Mouse (Mus musculus) lung, postnatal 25 days (tissue): ENCODE data around the gene Klrd1.
"Not testable (repeated sequence)": the region's sequence is repeated elsewhere in the genome, so short reads cannot be mapped to it uniquely, and the experiment has no call there.

Experiments
- DNase-seq: peaks from one replicate; pipeline ENCODE4 v3.0.0; 2022; ENCODE audit warnings: low spot score

Gene Klrd1

DNA sequence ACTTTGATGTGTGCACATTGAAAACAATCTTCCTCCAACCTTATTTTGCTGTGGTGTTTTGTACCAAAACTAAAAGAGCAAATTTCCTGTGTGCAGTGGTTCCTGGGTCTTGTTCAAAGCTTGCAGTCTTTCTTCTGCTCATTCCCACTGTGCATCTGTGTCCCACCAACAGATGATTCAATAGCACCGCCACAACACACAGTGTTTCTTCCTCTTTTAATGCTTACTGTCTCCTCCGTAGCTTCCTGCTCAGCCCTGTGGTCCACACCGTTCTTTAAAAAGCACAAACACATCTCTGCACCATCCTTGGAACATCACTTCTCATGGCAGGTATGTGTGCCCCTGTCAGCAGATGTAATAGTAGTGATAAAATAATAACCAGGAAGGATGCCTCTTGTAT is at the start of gene Klrd1:
Klrd1 (plus strand) TSS at position 275 of the 400 bp plus-strand sequence.
- DNase-seq = peak; percentile 28

DNA sequence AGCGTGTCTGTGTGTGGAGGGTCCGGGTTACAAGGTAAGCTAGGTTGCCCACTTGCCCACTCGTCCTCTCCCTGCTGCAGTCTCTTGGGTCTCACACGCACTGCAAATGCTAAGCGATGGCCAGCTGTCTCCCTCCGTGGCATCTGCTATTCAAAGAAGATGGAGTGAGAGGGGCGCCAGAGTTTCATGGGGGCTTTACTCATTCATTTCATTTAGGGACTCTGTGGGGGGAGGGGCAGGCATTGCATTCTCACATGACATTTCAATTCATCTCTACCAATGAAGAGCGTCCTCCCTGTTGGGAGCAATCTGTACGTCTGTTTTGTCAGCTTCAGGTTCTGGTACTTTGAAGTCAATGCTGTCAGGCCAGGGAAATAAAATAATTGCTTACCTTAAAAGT is 49.7 kb upstream of the Klrd1 start:
- DNase-seq = no peak

DNA sequence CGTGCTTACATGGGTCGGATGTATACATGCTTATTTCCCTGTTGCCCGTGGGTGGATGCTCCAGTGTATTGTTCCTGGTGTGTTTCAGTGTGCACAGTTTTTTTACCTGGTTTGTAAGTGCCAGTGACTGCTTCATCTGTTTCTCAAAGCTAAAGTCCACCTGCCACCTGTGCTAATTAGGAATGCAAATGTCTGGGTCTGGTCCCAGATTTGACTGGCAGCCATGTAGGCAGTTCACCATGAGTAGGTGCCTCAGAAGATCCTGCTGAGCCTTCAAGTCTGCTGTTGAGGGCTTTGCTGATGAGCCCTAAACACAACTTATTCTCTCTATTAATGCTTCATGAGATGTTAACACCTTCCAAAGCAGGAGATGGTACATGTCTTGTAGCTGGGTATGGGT is 49.0 kb upstream of the Klrd1 start:
- no peak for DNase-seq

DNA sequence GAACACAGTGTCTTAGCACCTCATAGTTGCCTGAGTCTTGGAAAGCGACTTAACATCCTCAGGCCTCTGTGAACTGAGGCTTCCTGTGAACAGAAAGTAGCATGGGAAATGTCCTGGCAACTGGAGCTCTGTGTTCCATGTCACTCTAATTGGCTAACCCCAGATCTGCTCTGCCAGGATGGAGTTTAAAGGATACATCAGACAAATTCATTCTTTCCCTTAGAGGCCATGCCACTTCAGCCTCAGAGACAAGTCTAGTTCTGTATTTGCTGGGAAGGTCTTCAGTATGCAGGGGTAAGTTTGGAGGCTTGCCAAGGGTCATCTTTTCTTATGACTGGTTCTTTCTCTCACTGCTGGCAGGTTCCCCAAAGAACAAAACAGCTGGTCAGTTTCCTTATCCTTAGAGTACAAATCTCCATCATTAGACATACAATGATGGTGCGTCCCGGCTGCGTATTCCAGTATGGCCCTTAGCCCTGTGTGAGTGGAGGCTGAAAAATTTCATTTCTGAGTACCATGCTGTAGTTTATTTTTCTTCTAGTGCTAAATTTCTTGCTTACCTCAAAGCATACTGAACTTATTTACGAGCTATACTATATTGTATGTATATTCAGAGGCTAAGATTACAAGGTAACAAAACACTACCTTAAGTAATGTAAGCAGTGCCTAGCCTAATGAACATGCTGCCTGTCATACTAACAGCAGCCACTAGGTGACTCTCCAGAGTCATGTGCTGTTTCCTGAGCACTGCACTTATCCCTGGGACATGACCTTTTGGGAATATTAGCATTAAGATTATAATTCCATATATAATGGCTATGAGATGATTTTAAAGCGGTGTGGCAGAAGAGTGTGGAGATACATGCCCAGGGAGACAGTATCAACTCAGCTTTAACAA is 47.6 kb upstream of the Klrd1 start:
- peak; percentile 68 for DNase-seq

DNA sequence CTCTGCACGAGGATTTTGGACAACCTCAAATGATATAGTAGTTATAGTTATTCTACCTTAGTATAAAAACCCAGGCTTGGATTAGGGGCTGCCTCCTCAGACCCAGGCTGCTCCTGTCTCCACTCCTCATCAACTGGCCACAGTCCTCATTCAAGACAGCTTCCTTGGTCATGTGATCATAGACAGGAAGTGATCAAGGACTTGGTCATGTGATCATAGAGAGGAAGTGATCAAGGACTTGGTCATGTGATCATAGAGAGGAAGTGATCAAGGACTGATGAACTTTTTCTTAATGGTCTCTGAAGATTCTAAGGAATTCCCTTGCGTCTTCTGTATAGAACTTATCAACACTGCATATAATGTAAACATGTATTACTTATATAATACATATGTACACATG is 44.3 kb upstream of the Klrd1 start:
- no peak for DNase-seq

DNA sequence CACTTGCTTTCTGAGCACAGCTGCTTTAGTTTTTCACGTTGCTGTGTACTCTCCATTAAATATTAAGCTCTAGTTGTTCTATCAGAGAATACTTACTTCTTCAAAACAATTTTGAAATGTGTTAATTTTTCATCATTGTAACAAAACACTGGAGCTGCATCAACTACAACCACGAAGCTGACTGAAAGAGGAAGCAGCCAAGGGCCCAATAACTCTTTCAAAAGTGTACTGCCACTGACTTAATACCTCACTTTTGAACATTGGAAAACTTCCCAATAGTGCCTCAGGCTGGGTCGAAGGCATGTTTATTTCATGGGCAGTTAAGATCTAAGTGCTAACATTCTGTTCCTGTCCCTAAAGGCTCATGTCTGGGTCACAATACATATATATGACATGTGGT is 43.6 kb upstream of the Klrd1 start:
- no peak for DNase-seq

DNA sequence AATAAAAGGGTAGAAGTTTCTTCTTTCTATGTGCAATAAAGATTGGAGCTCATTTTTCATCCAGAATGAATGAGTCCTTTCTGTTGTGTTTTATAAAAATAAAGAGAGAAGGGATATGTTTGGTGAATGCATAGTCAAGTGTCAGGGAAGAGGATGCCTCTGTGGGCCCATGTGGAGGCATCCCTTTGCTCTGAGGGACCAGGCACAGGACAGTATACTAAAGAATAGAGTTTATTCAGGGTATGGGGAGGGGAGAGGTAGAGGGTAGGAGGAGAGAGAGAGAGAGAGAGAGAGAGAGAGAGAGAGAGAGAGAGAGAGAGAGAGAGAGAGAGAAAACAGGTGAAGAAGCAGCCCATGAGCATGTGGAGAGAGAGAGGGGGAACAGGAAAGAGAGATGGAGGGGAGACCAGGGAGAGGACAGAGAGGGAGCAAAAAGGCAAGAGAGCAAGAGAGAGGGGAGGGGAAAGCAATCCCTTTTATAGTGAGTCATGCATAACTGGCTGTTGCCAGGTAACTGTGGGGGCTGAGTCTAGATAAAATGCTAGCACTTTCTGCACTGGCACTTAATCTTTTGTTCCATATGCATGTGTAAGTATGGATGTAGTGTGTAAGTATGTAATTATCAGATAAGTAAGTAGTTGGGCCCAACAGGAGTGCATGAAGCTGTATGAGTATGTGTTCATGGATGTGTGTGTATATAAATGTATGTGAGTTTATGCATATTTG is 34.1 kb upstream of the Klrd1 start:
- DNase-seq = no peak

DNA sequence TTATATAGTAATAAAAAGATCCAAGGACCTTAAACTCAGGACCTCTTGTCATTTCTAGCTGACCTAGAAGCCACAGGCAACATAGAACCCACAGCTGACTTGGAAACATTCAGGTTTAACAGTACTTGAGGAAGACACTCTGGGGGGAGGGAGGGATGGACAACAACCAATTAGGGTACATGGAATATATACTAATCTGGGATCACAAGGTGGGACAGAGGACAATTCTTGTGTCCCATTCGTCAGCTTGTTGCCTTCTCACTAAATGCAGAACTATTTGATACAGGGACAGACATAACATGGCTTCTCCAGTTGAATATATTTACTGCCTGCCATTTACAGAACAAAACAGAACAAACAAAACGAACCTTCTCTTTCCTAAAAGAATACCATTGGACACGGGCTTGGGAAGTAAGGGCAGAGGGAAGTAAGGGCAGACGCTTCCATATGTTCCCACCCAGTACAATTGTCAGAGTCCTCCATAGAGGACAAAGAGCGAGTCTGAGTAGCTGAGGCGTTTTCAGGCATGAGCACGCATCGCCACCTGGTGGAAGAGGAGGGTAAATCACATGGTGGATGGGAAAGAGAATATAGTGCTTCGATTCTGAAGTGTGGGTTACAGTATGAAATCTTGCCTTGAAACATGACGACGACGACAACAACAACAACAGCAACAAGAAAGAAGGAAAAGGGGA is 32.5 kb upstream of the Klrd1 start:
- DNase-seq = peak; percentile 64

DNA sequence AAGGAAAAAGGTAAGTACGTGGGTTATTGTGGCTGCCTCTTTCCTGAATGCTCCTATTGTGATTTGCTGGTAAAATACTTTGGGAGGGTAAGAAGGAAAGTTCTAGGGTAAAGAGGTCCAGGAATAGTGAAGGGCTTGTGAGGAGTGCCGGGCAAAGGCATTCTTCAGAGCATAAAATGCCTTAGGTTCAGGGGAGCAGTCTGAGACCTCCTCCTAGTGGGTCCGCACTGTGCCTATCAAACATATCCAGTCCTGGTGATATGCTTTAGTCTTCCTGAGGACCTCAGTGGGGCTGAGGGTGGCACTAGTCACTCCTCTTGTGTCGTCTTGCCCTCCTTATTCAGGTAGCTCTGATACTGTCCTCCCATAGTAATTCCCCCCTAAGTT is 31.9 kb upstream of the Klrd1 start:
- DNase-seq = no peak

DNA sequence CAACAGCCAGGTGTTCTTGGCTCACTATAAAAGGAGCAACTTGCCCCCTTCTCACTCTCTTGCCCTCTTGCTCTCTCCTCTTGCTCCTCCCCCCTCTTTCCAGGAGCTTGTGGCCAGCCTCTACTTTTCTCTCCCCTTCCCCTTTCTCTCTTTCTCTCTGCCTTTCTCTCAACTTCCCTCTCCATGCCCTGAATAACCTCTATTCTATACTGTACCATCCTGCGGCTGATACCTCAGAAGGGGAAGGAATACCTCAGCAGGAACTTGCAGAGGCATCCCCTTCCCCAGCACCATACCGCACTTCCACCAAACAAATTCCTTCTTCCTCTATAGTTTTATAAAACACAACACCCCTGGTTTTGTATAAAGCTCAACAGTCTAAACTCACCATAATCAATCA is 26.3 kb upstream of the Klrd1 start:
- no peak for DNase-seq

DNA sequence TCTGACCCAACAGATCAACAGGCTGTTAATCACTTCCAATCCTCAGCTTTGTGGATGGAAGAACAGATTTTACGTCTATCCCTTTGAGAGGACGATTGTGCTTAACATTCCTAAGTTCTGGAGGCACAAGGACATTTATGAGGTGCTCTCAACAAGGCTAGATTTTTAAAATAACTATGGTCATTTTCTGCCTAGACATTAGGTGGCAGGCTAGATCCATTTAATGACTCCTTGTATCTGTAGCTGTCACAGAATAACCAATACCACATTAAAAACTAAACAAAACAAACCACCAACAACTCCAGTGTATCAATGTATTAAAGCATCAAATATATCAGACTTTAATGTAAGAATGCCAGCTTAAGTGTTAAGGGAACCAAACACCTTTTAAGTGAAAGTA is 16.3 kb upstream of the Klrd1 start:
- DNase-seq = peak; percentile 1

DNA sequence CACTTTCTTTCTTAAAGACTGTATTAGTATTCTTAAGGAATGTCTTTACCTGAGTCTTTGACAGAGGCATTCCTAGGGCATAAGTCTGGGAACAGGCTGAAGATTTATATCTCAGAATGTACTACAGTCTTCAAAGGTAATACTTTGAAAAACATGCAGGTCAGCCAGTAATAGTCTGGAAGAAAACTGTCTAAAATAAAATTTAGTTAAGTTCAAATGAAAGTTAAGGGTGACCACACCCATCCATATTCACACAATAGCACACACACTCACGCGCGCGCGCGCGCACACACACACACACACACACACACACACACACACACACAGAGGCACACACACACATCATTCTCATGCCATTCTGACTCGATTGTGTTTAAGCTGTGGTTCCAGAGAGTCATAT is 14.0 kb upstream of the Klrd1 start, which contains the start of gene Klre1:
Klre1 (plus strand) TSS at position 301 of the 400 bp plus-strand sequence.
- no peak for DNase-seq

DNA sequence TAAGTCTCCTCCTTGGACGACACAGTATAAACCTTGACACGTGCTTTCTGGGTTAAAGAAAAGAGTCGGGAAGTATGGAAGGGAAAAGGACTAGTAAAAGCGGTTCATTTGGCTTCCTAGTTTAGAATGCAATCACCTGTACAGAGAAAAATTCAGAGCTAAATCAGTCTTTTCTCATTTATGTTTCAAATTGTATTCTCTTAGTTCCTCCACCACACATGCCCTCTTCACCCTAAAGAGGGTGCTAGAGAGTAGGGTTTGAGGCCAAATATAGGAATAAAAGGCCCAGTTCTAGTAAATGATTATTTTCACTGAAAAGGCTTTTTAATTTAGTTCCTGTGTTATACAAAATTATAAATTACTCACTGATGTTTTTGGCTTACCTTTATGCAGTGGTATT is 10.3 kb upstream of the Klrd1 start:
- DNase-seq = no peak

DNA sequence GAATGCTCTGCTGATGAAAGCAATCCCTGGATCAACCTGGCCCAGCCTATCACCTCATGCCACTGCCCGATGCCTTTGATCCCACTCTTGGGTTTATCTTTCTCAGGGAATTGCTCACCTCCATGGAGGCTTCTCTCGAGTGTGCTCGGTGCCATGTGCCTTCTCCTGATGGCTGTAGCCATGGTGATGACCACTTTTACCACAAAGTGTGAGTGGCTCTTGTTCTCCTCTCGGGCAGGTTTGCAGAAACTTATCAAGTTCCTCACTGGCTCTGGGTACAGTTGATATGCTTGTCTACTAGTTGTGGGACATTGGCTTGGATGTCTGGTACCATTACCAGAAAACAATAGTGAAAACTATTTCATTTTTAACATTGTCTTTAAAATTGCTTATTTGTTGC is 9.7 kb upstream of the Klrd1 start:
- no peak for DNase-seq

DNA sequence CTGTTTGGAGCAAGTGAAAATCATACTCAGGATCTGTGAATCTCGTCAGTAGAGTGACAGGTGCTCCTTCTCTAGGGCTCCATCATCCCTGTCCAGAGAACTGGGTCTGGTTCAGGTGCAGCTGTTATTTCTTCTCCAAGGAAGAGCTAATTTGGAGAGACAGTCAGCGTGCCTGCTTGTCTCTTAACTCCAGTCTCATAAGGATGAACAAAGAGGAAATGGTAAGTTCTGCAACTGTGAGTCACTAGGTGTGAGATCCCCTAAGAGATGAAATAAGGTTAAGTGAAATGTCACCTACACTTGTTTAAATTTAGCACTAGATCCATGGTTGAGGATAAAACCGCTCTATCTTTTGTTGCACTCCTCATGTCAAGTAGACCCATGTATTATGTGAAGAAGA is 8.6 kb upstream of the Klrd1 start:
- no peak for DNase-seq

DNA sequence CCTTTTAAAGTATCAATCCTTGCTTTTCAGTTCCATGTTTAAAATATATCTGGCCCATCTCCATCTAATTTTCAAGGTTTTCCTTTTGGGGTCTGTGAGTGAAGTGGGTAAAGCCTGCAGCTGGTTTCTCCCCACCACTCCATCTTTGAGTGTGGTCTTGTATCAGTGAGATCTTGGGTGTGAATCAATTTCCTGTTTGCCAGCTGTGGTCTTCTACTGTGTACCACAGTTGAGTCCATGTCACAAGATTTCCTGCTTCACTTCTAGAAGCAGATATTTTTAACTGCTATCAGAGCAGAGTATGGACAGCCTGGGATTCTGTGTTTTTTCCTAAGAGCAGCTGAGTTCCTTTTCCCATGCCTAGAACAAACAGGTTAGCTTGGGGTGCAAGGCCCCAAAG is 16.8 kb downstream of the Klrd1 start:
- peak; percentile 8 for DNase-seq

DNA sequence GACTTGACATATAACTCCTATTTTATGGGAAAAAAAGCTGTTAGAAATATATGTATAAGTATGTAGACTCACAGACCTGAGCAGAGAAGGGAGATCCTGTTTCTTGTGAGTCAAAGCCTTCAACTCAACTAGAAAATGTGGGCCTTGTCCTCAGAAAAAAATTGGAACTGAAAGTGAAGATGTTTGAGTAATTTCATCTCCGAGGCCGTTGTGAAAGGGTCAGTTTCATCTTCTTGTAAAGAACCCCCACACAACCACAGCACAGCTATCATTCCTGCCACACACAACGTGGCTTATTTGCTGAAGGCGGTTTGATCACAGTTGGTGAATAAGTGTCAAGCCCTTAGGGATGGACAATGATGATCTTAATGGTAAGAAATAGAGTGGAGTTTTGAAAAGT is 32.2 kb downstream of the Klrd1 start, which contains the start of gene Klrk1:
Klrk1 (minus strand) TSS at position 130 of the 400 bp plus-strand sequence.
- no peak for DNase-seq

DNA sequence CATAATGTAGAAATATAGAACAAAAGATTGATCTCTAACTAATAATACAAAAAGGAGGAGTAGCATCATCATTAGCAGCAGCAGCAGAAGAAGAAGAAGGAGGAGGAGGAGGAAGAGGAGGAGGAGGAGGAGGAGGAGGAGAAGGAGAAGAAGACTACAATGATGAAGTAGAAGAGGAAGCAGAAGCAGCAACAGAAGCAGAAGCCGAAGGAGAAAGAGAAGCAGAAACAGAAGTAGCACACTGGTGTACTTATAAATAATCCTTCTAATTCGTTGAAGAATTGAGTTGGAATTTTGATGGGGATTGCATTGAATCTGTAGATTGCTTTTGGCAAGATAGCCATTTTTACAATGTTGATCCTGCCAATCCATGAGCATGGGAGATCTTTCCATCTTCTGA is 39.5 kb downstream of the Klrd1 start:
- not testable (repeated sequence) for DNase-seq

DNA sequence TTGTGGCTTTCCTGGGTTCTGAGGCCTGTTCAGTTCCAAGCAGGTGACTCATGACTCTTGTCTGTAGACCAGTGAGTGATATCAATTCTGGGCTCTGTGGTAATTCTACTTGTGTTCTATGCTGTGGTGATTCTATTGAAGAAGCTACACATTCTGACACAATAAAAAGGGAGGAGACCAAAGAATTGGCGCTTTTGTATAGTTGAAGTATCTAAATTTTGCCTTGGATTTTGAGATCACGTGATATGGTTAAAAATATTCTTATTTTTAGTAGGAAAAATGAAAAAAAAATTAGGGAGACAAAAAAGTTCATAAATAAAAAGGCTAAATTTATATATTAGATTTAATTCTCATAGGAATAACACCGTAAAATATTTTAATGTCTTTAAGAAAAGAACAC is 51.7 kb downstream of the Klrd1 start, which contains the start of gene Klrc3:
Klrc3 (minus strand) TSS at position 101 of the 400 bp plus-strand sequence.
- not testable (repeated sequence) for DNase-seq

DNA sequence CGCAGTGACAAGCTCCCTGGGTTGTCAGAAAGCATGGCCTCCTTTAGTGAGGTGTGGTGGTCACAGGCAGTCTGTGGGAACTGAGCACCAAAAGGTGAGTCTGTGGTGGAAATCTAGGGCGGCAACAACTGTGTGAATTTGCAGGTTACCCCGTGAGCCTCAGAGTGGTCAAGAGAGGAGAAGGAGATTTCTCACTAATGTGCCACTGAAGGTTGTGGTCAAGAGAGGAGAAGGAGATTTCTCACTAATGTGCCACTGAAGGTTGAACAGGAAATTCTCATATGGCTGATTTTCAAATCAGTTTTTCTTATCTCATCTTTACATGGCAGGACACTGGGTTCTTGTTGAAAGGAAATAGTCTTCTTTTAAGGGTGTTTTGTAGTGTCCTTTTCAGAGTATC is 52.5 kb downstream of the Klrd1 start:
- not testable (repeated sequence) for DNase-seq
